22 mouse cellular contexts compared by ENCODE assay signal in genomic region chr2:72453563-72453962, GRCm38 (mm10). TPM values are rescaled to one million over a fixed set of nuclear protein-coding genes. Genes with fewer than 3 reads are reported as not detected.
DNase-seq lines count a peak whose midpoint lies in the region; ATAC-seq lines count a peak whose summit lies in the region.
"Had no signal": no experiment of that assay in that cellular context is flagged by ENCODE, and none has a peak within 500 bp of the region (broad histone marks: within the 10 kb centered on the region; RNA-seq: fewer than 3 reads in every experiment).

No protein-coding gene starts in this region.

- H3K4me2 ChIP-seq in lung, embryonic 15.5 days = no peak overlapping the region
- H3K4me2 ChIP-seq in limb, embryonic 12.5 days = no peak overlapping the region
- H3K4me2 ChIP-seq: forebrain, embryonic 12.5 days; hindbrain, embryonic 13.5 days had no signal

- 28% methylated on average over 3 of the region's 3 CpGs for WGBS in lung, embryonic 15.5 days
- WGBS in limb, embryonic 12.5 days = 30% methylated on average over 3 of the region's 3 CpGs

- H3K27me3 ChIP-seq in lung, embryonic 15.5 days = no peaks in the 10 kb centered on the region
- no peaks in the 10 kb centered on the region for H3K27me3 ChIP-seq in limb, embryonic 12.5 days
- H3K27me3 ChIP-seq: hindbrain, embryonic 13.5 days had no signal

- ATAC-seq in lung, embryonic 15.5 days (ENCODE audit: borderline replicate concordance, extremely low read depth, low FRiP score, low TSS enrichment) = no peak
- ATAC-seq in limb, embryonic 12.5 days (ENCODE audit: insufficient number of reproducible peaks, insufficient read depth, low FRiP score, low TSS enrichment, low read depth) = no peak
- ATAC-seq: CD4-positive, CD25-positive, alpha-beta regulatory T cell, adult 4 months; forebrain, embryonic 16.5 days; hindbrain, postnatal 0 days had no signal

- no peak overlapping the region for H3K9ac ChIP-seq in lung, embryonic 15.5 days
- H3K9ac ChIP-seq in limb, embryonic 12.5 days (replicated peaks) = no peak overlapping the region
- H3K9ac ChIP-seq: forebrain, embryonic 12.5 days; hindbrain, embryonic 13.5 days had no signal

- no peaks in the 10 kb centered on the region for H3K9me3 ChIP-seq in lung, embryonic 15.5 days
- no peaks in the 10 kb centered on the region for H3K9me3 ChIP-seq in limb, embryonic 12.5 days
- H3K9me3 ChIP-seq: forebrain, embryonic 12.5 days; G1E; heart, embryonic 10.5 days; hindbrain, embryonic 13.5 days had no signal

- 0 out of 2 replicates have a peak overlapping the region, but pooled peaks have one; percentile 31 for H3K27ac ChIP-seq in lung, embryonic 15.5 days
- peak overlapping the region; percentile 75 for H3K27ac ChIP-seq in limb, embryonic 12.5 days
- H3K27ac ChIP-seq: forebrain, embryonic 12.5 days; heart, embryonic 10.5 days; hindbrain, embryonic 13.5 days; hindbrain, postnatal 0 days had no signal

- peak; percentile 6 for DNase-seq in adrenal gland, postnatal 10 days
- no peak for DNase-seq in adrenal gland, adult 18-20 months (ENCODE audit: low spot score in 2 of 2)
- no peak for DNase-seq in lung, postnatal 10 days
- DNase-seq in adipocyte (ENCODE audit: low spot score) = peak; percentile 41
- no peak for DNase-seq in natural killer cell, adult 2 months (ENCODE audit: low spot score in 2 of 2)
- DNase-seq: adrenal gland, adult 2 months; adrenal gland, postnatal 36 days; B cell, adult 2 months; cerebellum, adult 2 months; cerebellum, postnatal 10 days; gastrocnemius, postnatal 25 days; heart, postnatal 10 days; heart, postnatal 4 days had no signal

- H3K36me3 ChIP-seq in lung, embryonic 15.5 days = no peaks in the 10 kb centered on the region
- H3K36me3 ChIP-seq in limb, embryonic 12.5 days = no peaks in the 10 kb centered on the region
- H3K36me3 ChIP-seq: forebrain, embryonic 12.5 days; G1E; heart, embryonic 10.5 days; hindbrain, embryonic 13.5 days had no signal

- peaks cover 15% of the 10 kb centered on the region; the same call in 1 of the 2 replicates for H3K4me1 ChIP-seq in lung, embryonic 15.5 days
- H3K4me1 ChIP-seq in limb, embryonic 12.5 days (replicated peaks) = peaks cover 15% of the 10 kb centered on the region

- H3K4me3 ChIP-seq in lung, embryonic 15.5 days = no peak overlapping the region
- H3K4me3 ChIP-seq in limb, embryonic 12.5 days (replicated peaks) = no peak overlapping the region
- H3K4me3 ChIP-seq: forebrain, embryonic 12.5 days; heart, embryonic 10.5 days; hindbrain, embryonic 13.5 days had no signal

RNA-seq across cellular contexts. Expression of gene Cdca7, which starts 22.4 kb away (rescaled TPM):
- 10 to 100 TPM in 1 of 2 experiments, 1 to 10 TPM in 1; 9.5 to 14.5 TPM for total RNA-seq in adrenal gland, postnatal 10 days (2021)
- total RNA-seq in adrenal gland, adult 18-20 months (2021) = 1 to 10 TPM; 2.0 to 2.8 TPM
- 149 and 157 TPM in 2 replicates for polyA plus RNA-seq in lung, embryonic 15.5 days (2015; fragmentation: Nextera tagmentation; extraction: Ambion mirVana)
- 242 and 246 TPM in 2 replicates for polyA plus RNA-seq in limb, embryonic 12.5 days (2016; fragmentation: Nextera tagmentation; extraction: Ambion mirVana)

Comparison
In these comparisons a context has a peak if more than half of its experiments do, and no peak if none do; other contexts are left out.
1. DNase-seq: peak in adrenal gland, postnatal 10 days (single experiment) and adipocyte (single experiment); none in adrenal gland, adult 18-20 months (0 of 2), lung, postnatal 10 days (single experiment) and natural killer cell, adult 2 months (0 of 2).